Mouse (Mus musculus): ENCODE measurements around the gene Zbtb7b.

GRCm38 (mm10) chr3:89360237-89360636 lies 34.3 kb downstream of the Zbtb7b start:
- no peak for TF ChIP-seq CTCF (IDR thresholded peaks at IDR 0.05; ENCODE audit: insufficient read depth, low read depth, low read length)
- no peak for TF ChIP-seq POLR2A (IDR thresholded peaks at IDR 0.05; ENCODE audit: insufficient read depth, low read depth, low read length)
